Mouse (Mus musculus) CD4-positive helper T cell, adult 2 months (primary cell): ENCODE data around the gene Ggt6.
"Not testable (repeated sequence)": the region's sequence is repeated elsewhere in the genome, so short reads cannot be mapped to it uniquely, and the experiment has no call there.

ENCODE experiments used
- DNase-seq: peaks from one replicate; pipeline ENCODE4 v3.0.0-alpha.2; 2012; ENCODE audit warnings: low read depth, missing footprints, low spot score

Ggt6 gene

GRCm38 (mm10) chr11:72411093-72411921 lies 24.0 kb upstream of the Ggt6 start, which contains the start of gene Smtnl2:
TSS of gene Smtnl2 (minus strand) at chr11:72411713.
- DNase-seq, result no peak

DNA sequence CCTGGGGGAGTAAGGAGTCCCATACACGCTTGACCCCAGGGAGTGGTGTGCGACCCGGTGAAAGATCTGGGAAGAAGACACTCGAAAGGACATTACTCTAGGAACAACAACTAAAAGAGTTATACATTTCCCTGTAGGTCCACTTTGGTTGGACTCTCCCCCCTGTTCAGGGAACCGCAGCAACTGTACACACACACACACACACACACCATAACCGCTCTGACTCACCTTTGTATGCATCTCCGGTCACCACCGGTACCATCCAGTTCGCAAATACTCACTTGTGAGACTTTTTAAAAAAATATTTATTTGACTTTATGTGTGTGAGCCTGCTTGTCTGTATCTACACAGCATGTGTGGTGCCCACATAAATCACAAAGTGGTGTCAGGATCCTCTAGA lies 23.4 kb upstream of the Ggt6 start:
- no peak for DNase-seq

DNA sequence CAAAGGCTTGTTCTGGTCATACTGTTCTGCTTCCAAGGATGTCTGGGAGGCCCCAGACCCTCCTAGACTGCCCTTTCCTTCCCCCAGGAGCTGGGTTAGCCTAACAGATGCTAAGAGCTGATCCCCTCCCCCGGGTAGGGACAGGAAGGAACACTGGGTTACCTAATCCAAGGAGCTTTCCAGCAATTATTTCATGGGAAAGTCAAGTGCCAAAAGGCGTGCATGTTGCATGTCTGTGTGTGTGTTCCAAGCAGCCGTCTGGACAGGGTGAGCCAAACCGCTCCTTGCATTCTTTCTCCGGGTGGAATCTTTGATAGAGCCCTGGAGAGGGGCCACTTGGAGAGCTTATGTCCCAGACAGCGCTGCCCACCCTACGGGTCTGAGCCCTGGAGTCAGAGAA lies 22.3 kb upstream of the Ggt6 start:
- no peak for DNase-seq

DNA sequence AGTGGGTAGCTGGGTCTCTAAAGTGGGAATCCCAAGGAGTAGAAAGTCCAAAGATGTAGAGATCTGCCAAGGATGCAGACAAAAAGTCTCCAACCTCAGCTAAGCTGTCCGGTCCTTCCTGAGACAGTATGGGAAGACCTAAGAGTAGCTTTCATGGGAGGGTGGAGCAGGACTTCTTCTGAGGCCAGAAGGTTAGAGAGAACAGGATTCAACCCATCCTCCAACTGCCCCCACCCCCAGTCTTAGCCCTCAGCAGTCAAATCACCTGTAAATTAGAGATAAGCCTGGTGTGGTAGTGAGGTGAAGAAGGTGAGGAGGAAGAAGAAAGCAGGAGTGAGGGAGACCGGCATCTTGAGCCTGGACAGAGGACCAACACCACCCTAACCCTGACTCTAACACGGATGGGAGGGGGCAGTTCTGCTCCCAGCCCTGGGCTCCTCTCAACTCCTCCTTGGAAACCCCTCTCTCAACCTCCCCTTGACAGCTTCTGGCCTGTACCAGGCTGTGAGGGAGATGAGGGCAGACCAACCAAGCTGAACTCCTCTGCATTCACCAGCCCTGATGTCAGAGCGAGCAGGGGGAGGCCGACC lies 21.6 kb upstream of the Ggt6 start:
- no peak for DNase-seq

GRCm38 (mm10) chr11:72415155-72415554 lies 20.2 kb upstream of the Ggt6 start:
- no peak for DNase-seq

DNA sequence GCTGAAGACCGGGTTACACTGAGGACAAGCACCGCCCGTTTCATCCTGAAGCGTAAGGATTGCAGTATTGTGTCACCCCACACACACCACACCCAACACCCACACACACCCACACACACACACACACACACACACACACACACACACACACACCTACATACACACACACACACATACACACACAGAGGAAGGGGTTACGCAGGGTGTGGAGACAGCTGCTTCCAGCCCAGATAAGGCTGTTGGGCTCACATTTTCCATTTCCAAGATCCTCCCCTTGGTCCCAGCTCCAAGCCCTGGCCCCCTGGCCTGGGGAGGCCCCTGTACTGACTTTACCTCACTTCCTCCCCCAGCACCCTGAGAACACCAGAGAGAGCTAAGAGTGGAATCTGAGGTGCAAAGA lies 18.7 kb upstream of the Ggt6 start:
- no peak for DNase-seq

DNA sequence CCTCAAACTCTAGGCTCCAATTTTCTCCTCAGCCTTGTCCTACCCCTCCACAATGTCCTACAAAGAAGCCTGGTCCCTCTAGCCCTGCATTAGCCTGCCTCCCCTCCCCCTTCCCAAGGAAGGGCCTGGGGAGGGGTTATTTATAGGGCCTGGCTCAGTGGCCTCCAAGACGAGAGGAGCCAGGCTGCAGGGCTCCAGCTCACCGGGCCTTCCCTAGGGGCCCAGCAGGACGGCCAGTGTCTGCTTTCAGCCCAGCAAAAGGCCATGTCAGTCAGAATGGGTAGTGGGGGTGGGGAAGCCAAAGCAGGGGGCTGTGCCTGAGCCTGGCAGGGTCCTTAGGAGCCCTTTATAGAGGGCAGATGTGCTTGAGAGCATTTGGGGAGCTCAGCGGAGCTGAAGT lies 17.9 kb upstream of the Ggt6 start:
- no peak for DNase-seq

DNA sequence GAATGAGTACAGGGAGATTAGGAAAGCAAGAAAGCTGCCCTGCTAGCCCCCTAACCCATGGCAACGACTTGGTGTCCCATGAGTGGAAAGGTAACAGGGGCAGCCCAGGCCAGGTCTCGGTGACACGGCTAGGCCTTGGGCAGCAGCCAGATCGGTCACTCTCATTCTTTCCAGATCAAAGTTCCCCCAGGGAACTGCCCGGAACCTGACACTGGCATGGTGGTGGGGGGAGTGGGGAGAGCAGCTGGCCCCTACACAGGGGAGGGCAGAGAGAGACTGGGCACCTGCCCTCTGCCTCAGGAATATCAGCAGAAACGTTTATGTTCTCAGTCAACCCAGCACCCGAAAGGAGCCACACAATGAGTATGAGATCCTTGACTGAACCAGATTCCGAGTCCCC lies 17.1 kb upstream of the Ggt6 start:
- no peak for DNase-seq

- DNase-seq, result no peak
Observed at GRCm38 (mm10) chr11:72419006-72419405, 16.3 kb upstream of the Ggt6 start.

DNA sequence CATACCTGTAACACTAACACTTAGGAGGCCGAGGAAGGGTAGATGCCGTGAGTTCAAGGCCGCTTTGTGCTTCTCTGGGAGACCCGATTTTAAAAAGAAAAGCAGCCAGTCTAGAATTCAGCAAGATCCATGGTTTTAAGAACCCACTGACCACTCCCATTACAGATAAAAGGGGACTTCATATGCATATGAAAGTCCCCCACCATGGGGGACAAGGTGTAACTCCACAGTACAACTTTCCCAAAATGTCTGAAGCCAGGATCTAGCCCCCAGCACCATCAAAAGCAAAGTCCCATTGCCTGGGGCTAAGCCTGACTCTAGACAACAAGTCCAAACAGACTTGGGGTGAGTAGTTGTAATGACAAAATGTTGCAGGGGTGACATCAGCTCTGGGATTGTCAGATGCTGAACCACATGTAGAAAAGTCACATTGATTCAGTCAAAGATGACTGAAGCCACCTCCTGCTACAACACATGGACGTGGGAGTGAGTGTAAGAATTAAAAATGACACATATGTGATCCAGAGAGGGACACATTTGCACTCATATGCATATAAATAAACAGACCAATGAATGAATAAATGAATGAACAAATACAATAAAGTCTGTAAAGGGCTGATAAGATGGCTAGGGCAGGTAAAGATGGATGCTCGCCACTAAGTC lies 14.7 kb upstream of the Ggt6 start:
- DNase-seq, result no peak

- no peak for DNase-seq
Observed at GRCm38 (mm10) chr11:72421518-72422278, 13.6 kb upstream of the Ggt6 start.

- DNase-seq, result no peak
Observed at GRCm38 (mm10) chr11:72423686-72424085, 11.6 kb upstream of the Ggt6 start.

GRCm38 (mm10) chr11:72425201-72425600 lies 10.1 kb upstream of the Ggt6 start:
- DNase-seq, result no peak

DNA sequence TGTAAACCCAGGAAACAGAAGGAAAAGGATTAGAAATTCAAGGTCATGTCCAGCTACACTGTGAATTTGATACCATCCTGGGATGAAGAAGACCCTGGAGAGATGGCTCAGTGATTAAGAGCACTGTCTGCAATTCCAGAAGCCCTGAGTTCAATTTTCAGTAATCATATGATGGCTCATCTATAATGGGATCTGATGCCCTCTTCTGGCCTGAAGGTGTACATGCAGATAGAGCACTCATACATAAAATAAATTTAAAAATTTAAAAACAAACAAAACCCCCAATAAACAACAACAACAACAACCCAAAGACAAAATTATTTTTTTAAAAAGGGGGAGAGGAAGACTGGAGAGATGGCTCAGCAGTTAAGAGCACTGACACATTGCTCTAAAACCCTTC lies 8.4 kb upstream of the Ggt6 start:
- DNase-seq, result no peak

DNA sequence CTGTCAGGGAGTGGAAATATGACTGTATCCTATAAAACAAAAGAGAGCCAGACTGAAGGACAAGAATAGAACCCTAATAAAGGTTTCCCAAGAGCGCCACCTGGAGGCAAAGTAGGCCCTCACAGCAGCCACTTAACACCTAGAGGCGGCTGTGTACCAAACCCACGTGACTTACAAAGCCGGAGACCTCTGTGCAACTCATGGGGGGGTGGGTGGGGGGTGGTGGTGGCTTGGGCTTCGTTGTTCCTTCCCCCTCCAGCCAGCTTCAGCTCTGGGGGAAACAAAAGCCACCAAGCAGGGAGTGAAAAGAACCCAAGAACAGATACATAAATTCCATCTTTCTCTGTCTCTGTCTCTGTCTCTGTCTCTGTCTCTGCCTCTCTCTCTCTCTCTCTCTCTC lies 6.6 kb upstream of the Ggt6 start:
- DNase-seq, result peak; percentile 73

GRCm38 (mm10) chr11:72429288-72429690 lies 6.0 kb upstream of the Ggt6 start:
- peak; percentile 82 for DNase-seq

GRCm38 (mm10) chr11:72430311-72431068 lies 4.8 kb upstream of the Ggt6 start:
- not testable (repeated sequence) for DNase-seq

DNA sequence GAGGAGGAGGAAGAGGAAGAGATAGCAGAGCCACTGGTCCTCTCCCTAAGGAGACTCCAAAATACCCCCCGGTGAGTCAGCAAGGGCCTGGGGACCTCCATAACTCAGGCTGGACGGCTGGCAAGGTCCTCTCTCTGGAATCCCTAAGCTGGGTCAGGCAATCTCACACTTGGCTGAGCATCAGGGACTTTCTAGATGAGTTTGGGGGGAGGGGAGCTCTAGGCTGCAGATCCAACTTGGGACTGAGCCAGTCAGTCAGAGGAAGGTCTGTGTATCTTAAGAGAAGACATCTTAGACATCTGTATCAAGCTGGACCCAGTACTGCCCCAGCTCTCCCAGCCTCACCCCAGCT lies 344 bp downstream of the Ggt6 start:
- DNase-seq, result no peak

DNA sequence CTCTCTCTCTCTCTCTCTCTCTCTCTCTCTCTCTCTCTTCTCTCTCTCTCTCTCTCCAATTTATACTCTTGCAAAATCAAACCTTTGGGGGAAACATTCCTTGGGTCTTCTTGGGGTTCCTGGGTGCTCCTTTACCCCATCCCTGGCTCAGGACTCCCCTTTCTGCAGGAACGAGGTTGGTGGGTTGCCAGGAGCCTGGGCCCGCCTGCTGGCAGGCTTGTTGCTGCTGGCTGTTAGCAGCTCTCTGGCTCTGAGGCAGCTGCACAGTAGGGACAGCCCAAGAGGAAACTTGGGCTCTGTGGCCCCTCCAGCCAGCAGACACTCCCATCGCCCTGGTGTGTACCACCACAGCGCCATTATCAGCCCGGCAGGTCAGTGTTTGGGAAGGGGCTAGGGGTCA lies 945 bp downstream of the Ggt6 start:
- no peak for DNase-seq

DNA sequence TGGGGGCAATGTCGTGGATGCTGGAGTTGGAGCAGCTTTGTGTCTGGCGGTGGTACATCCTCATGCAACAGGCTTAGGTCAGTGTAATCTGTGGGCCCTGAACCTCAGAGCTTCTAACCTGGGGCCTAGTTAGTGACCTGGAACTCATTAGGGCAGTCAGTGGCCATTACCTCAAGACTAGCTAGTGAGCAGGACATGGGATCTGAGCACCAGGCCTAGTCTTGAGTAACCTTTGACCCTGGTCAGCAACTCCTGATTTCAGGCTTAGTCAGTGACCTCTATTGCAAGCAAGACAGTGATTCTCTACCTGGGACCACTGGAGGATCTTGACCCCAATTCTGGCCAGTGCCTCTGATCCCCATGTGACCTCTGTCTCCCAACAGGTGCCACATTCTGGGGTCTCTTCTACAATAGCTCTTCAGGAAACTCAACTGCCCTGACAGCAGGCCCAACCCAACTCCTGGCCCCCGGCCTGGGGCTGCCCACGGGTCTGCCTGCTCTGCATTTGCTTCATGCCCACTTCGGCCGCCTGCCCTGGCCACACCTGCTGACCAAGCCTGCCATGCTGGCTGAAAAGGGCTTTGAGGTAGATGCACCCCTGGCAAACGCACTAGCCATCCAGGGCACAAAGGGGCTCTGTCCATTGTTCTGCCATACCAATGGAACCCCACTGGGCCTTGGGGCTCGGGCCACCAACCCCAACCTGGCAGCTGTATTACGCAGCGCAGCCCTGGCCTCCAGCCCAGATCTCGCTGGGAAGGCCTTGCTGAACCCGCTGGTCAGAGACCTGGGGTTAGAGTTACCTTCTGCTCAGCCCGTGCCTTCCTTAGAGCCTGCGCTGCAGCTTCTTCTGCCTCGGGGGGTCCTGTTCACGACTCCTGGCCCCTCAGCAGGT lies 1.7 kb downstream of the Ggt6 start:
- DNase-seq, result no peak
